27 mouse cellular contexts compared by ENCODE assay signal in genomic region chr6:40645701-40646100, GRCm38 (mm10). TPM values are rescaled to one million over a fixed set of nuclear protein-coding genes. Genes with fewer than 3 reads are reported as not detected.
"Had no signal": no experiment of that assay in that cellular context is flagged by ENCODE, and none has a peak within 500 bp of the region (broad histone marks: within the 10 kb centered on the region; RNA-seq: fewer than 3 reads in every experiment).

No protein-coding gene starts in this region.

- H3K4me1 ChIP-seq: midbrain, embryonic 10.5 days; midbrain, embryonic 12.5 days; neural tube, embryonic 13.5 days; neural tube, embryonic 15.5 days had no signal

- H3K4me2 ChIP-seq: lung, embryonic 14.5 days; midbrain, embryonic 12.5 days; neural tube, embryonic 13.5 days; neural tube, embryonic 15.5 days had no signal

- H3K27ac ChIP-seq: midbrain, embryonic 10.5 days; midbrain, embryonic 12.5 days; neural tube, embryonic 13.5 days; neural tube, embryonic 15.5 days had no signal

- H3K9ac ChIP-seq: lung, embryonic 14.5 days; midbrain, embryonic 12.5 days; neural tube, embryonic 13.5 days; neural tube, embryonic 15.5 days had no signal

- H3K4me3 ChIP-seq: midbrain, embryonic 10.5 days; midbrain, embryonic 12.5 days; myocyte; neural tube, embryonic 13.5 days; neural tube, embryonic 15.5 days had no signal

- H3K9me3 ChIP-seq: midbrain, embryonic 10.5 days; midbrain, embryonic 12.5 days; neural tube, embryonic 13.5 days; neural tube, embryonic 15.5 days had no signal

- DNase-seq: lung, adult 18-20 months; lung, embryonic 14.5 days; lung, postnatal 10 days; lung, postnatal 4 days; midbrain, embryonic 14.5 days; retina, postnatal 1 day; right cerebral cortex, adult 18-20 months; right cerebral cortex, postnatal 25 days; right cerebral cortex, postnatal 4 days; spleen, adult 18-20 months; thymus, adult 18-20 months; thymus, postnatal 14 days; thymus, postnatal 36 days had no signal

- H3K27me3 ChIP-seq: midbrain, embryonic 12.5 days; neural tube, embryonic 13.5 days; neural tube, embryonic 15.5 days had no signal

- ATAC-seq: midbrain, embryonic 16.5 days had no signal

- H3K36me3 ChIP-seq: midbrain, embryonic 10.5 days; midbrain, embryonic 12.5 days; neural tube, embryonic 13.5 days; neural tube, embryonic 15.5 days had no signal

RNA-seq across cellular contexts. Expression of gene Mgam, which starts 17.1 kb away (rescaled TPM):
- polyA plus RNA-seq: midbrain, embryonic 10.5 days; midbrain, embryonic 12.5 days; midbrain, embryonic 14.5 days; midbrain, embryonic 16.5 days had no signal

RNA-seq across cellular contexts. Expression of gene Tas2r138, which starts 32.6 kb away (rescaled TPM):
- total RNA-seq: megakaryocyte, adult 5-6 weeks; megakaryocyte-erythroid progenitor cell, adult 5-6 weeks had no signal
- polyA plus RNA-seq: lung, embryonic 14.5 days; lung, embryonic 16.5 days; midbrain, embryonic 10.5 days; midbrain, embryonic 12.5 days; midbrain, embryonic 14.5 days; midbrain, embryonic 16.5 days; myocyte; neural tube, embryonic 11.5 days; neural tube, embryonic 13.5 days; neural tube, embryonic 15.5 days; small intestine, adult 2 months; stomach, embryonic 14.5 days; stomach, embryonic 16.5 days; thymus, postnatal 0 days had no signal
